Mouse (Mus musculus) thymus, adult 2 months (tissue): Measurements from ENCODE around the gene Pla2g1b. TPM values are rescaled to one million over a fixed set of nuclear protein-coding genes. Genes with fewer than 3 reads are reported as not detected.
A peak's percentile ranks its signal among the peaks of the same experiment; 100 is the strongest.
"Not testable (repeated sequence)": the region's sequence is repeated elsewhere in the genome, so short reads cannot be mapped to it uniquely, and the experiment has no call there.

Experiments used
- DNase-seq: peaks from one replicate; pipeline ENCODE4 v3.0.0; 2021
- H3K27ac ChIP-seq: fragments of 200-500 bp; 2 replicates; pipeline ENCODE4 v1.5.1; 2012; ENCODE audit warnings: low read length, control low read depth; ENCODE audit not compliant: control insufficient read depth, insufficient read depth
- H3K27me3 ChIP-seq: fragments of 200-500 bp; 2 replicates; pipeline ENCODE4 v1.6.1; 2012; ENCODE audit warnings: mild to moderate bottlenecking, low read length, moderate library complexity, mixed read lengths; ENCODE audit not compliant: control insufficient read depth, insufficient read depth
- H3K36me3 ChIP-seq: fragments of 200-500 bp; 2 replicates; pipeline ENCODE4 v1.6.1; 2012; ENCODE audit warnings: mild to moderate bottlenecking, low read length, moderate library complexity; ENCODE audit not compliant: control insufficient read depth, insufficient read depth
- H3K4me1 ChIP-seq: fragments of 200-500 bp; replicated peaks from 2 replicates; pipeline ENCODE4 v1.6.1; 2012; ENCODE audit warnings: low read length; ENCODE audit not compliant: control insufficient read depth, insufficient read depth
- H3K4me3 ChIP-seq: fragments of 200-500 bp; 2 replicates; pipeline ENCODE4 v1.5.1; 2012; ENCODE audit warnings: mild to moderate bottlenecking, low read length, control low read depth, moderate library complexity; ENCODE audit not compliant: control insufficient read depth, insufficient read depth
- CTCF ChIP-seq: fragments of 200-500 bp; IDR thresholded peaks from 2 replicates; pipeline ENCODE4 v1.5.1; 2012; ENCODE audit warnings: mild to moderate bottlenecking, control low read depth, low read length, moderate library complexity, borderline replicate concordance; ENCODE audit not compliant: control insufficient read depth, poor library complexity, insufficient read depth; ENCODE audit errors: extremely low read depth
- POLR2A ChIP-seq: fragments of 200-500 bp; IDR thresholded peaks from 2 replicates; pipeline ENCODE4 v1.6.1; 2012; ENCODE audit warnings: mild to moderate bottlenecking, low read length, control low read depth, moderate library complexity; ENCODE audit not compliant: control insufficient read depth, poor library complexity, insufficient read depth; ENCODE audit errors: extremely low read depth
- WGBS: fragments of 180-500 bp; shearing (Covaris S2); methylation state at CpG from one replicate; pipeline ENCODE4 v1.1.7; 2018; 5-methylcytosine and 5-hydroxymethylcytosine counted together
- polyA plus RNA-seq: library from polyadenylated mRNA; depleted of rRNA; stranded (reverse); fragments of >200 nt; gene quantifications from 2 replicates; pipeline ENCODE4 v1.2.3, GENCODE M21; 2012

Pla2g1b gene
- polyA plus RNA-seq, 1 experiment = 1.2 TPM

DNA sequence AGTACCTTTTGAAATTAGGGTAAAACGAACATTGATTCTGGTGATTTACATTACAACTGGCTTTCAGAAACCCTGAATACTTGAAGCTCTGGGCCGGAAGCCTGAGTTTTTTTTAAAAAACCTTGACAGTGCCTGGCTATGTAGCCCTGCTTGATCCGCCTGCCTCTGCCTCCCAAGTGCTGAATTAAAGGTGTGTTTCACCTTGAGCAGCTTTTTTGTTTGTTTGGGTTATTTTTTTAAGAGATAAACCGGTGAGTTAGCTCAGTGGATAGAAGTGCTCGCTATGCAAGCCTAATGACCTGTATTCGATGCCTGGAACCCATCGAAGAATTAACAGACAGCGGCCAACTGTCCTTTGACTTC lies 24.6 kb downstream of the Pla2g1b start:
- no peak for DNase-seq
- no peaks in the 10 kb centered on the region for H3K27me3 ChIP-seq
- 13% methylated on average over 8 of the region's 8 CpGs for WGBS
- H3K4me1 ChIP-seq = peaks cover 15% of the 10 kb centered on the region
- TF ChIP-seq POLR2A (no peak), CTCF (no peak)
- peak overlapping the region; percentile 68 for H3K27ac ChIP-seq
- H3K4me3 ChIP-seq = no peak overlapping the region
- no peaks in the 10 kb centered on the region for H3K36me3 ChIP-seq

- WGBS = 42% methylated on average over 5 of the region's 5 CpGs
- Histone ChIP-seq H3K4me1 (peaks cover 15% of the 10 kb centered on the region), H3K4me3 (no peak overlapping the region), H3K27me3 (no peaks in the 10 kb centered on the region), H3K36me3 (no peaks in the 10 kb centered on the region), H3K27ac (no peak overlapping the region)
- TF ChIP-seq POLR2A = no peak
- TF ChIP-seq CTCF = no peak
- no peak for DNase-seq
Observed at GRCm38 (mm10) chr5:115491076-115491475, 25.0 kb downstream of the Pla2g1b start.

DNA sequence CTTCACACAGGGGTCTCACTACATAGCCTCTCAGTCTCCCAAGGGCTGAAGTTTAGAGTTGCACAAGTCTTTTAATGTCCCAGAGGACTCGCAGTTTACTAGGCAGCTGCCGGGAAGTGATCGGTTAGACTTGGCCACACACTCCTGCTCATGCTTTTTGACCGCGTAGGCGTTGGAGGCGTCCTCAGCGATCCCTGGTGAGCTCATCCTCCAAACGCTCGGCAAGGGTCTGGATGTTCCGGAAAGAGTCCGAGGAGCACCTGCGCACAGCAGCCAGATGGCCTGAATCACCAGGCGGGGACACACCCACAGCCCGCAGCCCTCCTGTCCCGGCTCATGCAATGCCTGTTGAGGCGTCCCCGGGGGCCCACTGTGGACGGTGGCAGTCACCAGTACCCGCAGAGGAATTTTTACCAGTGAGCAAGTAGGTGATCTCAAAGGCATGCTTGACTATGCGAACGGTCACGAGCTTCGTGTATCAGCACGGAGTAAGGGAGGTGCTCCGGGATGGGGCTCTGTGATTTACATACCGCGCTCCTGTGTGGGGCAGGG lies 25.8 kb downstream of the Pla2g1b start:
- peak overlapping the region; percentile 2; the same call in 1 of the 2 replicates for H3K27ac ChIP-seq
- TF ChIP-seq CTCF = no peak
- no peak for TF ChIP-seq POLR2A
- DNase-seq = no peak
- WGBS = 2% methylated on average over 28 of the region's 28 CpGs
- H3K36me3 ChIP-seq = no peaks in the 10 kb centered on the region
- H3K27me3 ChIP-seq = no peaks in the 10 kb centered on the region
- H3K4me3 ChIP-seq = peak overlapping the region; percentile 24
- peaks cover 15% of the 10 kb centered on the region for H3K4me1 ChIP-seq

DNA sequence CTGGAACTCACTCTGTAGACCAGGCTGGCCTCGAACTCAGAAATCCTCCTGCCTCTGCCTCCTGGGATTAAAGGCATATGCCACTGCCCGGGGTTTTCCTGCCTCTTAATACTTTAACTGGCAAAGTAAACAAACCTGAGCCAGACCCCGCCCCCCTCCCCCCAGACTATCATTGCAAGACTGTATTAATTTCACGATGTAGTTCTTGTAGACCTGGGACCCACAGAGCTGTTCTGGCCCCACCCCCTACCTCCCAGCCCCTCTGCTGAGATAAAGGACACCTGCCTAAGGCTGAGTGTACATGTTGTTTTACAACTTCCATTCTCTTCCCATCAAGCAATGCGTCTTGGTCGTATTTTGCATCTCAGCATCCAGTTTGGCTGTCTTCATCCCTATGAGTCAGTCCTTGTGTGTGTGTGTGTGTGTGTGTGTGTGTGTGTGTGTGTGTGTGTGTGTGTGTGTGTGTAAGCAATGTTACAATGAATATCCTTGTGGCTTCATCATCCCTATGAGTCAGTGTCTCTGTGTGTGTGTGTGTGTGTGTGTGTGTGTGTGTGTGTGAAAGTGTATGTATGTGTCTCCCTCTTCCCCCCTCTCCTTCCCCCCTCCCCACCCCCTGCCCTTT lies 26.8 kb downstream of the Pla2g1b start:
- WGBS = 82% methylated on average over 6 of the region's 6 CpGs
- no peak for TF ChIP-seq POLR2A
- no peak for TF ChIP-seq CTCF
- H3K27me3 ChIP-seq = no peaks in the 10 kb centered on the region
- no peak for DNase-seq
- peaks cover 15% of the 10 kb centered on the region for H3K4me1 ChIP-seq
- no peak overlapping the region for H3K27ac ChIP-seq
- no peak overlapping the region for H3K4me3 ChIP-seq
- H3K36me3 ChIP-seq = no peaks in the 10 kb centered on the region

GRCm38 (mm10) chr5:115493441-115493840 lies 27.4 kb downstream of the Pla2g1b start:
- Histone ChIP-seq H3K27ac (no peak overlapping the region), H3K36me3 (no peaks in the 10 kb centered on the region)
- WGBS = 89% methylated on average over 5 of the region's 5 CpGs

GRCm38 (mm10) chr5:115495618-115496017 lies 29.6 kb downstream of the Pla2g1b start:
- not testable (repeated sequence) for H3K36me3 ChIP-seq, H3K27ac ChIP-seq, H3K4me3 ChIP-seq, H3K4me1 ChIP-seq, DNase-seq, H3K27me3 ChIP-seq
- WGBS = 95% methylated on average over 3 of the region's 3 CpGs

More at GRCm38 (mm10) chr5:115493441-115493840, 27.4 kb downstream of the Pla2g1b start:
- TF ChIP-seq CTCF = no peak
- TF ChIP-seq POLR2A = no peak
- no peak for DNase-seq
- Histone ChIP-seq H3K27me3 (no peaks in the 10 kb centered on the region), H3K4me3 (no peak overlapping the region), H3K4me1 (peaks cover 14% of the 10 kb centered on the region)

GRCm38 (mm10) chr5:115497033-115497432 lies 31.0 kb downstream of the Pla2g1b start:
- Histone ChIP-seq H3K27me3 (no peaks in the 10 kb centered on the region), H3K4me1 (peaks cover 3% of the 10 kb centered on the region), H3K4me3 (no peak overlapping the region), H3K27ac (no peak overlapping the region), H3K36me3 (no peaks in the 10 kb centered on the region)
- WGBS = 92% methylated on average over 7 of the region's 7 CpGs
- no peak for DNase-seq
- TF ChIP-seq CTCF (no peak), POLR2A (no peak)
